Mouse (Mus musculus): ENCODE results near the gene Spats2. TPM values are rescaled to one million over a fixed set of nuclear protein-coding genes. Genes with fewer than 3 reads are reported as not detected.

Spats2 gene
- total RNA-seq, 2 experiments from 2014 or later, result 15.3 to 17.7 TPM

DNA sequence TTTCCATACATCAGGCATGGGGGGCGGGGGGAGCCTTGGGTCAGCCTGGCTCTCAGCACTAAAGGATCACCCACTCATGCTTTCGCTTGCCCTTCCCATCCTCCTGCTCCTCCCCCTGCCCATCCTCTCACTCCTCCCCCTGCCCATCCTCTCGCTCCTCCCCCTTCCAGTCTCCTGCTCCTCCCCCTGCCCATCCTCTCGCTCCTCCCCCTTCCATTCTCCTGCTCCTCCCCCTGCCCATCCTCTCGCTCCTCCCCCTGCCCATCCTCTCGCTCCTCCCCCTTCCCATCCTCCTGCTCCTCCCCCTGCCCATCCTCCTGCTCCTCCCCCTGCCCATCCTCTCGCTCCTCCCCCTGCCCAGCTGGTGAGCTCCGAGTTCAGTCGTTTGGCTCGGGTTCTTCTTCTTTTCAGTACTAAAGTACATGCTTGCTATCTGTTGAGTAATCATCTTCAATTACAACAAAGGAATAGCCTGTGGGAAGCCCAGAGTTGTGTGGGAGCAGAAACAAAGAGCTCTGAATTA is 134.1 kb downstream of the Spats2 start:
- peak; percentile 84 to 87 for DNase-seq

DNA sequence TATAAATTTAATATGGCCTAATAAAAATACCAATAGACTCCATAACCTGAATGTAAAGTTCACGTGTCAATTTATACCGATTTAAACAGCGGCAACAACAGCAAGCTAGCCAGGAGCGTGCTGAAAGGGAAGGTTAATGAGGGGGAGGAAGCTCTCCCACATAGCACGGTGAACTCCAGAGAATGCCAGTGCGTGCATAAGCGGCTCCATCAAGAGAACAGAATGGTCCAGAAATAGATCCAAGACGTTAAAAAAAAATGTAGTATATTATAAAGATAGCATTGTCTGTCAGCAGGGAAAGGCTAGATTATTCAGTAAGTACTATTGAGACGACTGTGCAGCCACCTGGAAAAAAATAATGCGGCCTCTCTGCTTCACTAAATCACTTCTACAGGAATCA is 137.0 kb downstream of the Spats2 start:
- no peak for DNase-seq

Small RNA genes lying within 50 kb of the gene (microRNA-seq; reads per million reads assigned to microRNA genes)
- gene Mir6960, result not detected

Other genes starting within 250 kb of the Spats2 start
- gene Rhebl1, start 231.4 kb upstream of the Spats2 start, total RNA-seq (2021), result 1 to 10 TPM; 2.2 to 2.9 TPM
- 1 to 10 TPM; 2.2 to 3.0 TPM for gene Dhh, start 227.4 kb upstream of the Spats2 start, total RNA-seq (2021)
- 10 to 100 TPM; 14.0 to 15.5 TPM for gene Lmbr1l, start 207.7 kb upstream of the Spats2 start, total RNA-seq (2021)
- gene Tuba1b, start 191.4 kb upstream of the Spats2 start, total RNA-seq (2021), result 100 to 1,000 TPM; 252 to 276 TPM
- not detected for gene Gm49450, start 172.4 kb upstream of the Spats2 start, total RNA-seq (2021)
- gene Tuba1a, start 172.2 kb upstream of the Spats2 start, total RNA-seq (2021), result 100 to 1,000 TPM in 1 of 2 experiments, 10 to 100 TPM in 1; 87.9 to 123 TPM
- gene Tuba1c, start 96.0 kb upstream of the Spats2 start, total RNA-seq (2021), result 100 to 1,000 TPM; 272 to 276 TPM
- 1 to 10 TPM; 1.3 to 3.4 TPM for gene Prph, start 70.7 kb upstream of the Spats2 start, total RNA-seq (2021)
- 1 to 10 TPM; 1.1 to 1.6 TPM for gene Troap, start 51.3 kb upstream of the Spats2 start, total RNA-seq (2021)
- not detected for gene C1ql4, start 38.1 kb upstream of the Spats2 start, total RNA-seq (2021)
- gene Dnajc22, start 32.7 kb upstream of the Spats2 start, total RNA-seq (2021), result 1 to 10 TPM; 1.6 to 3.4 TPM
- 1 to 10 TPM in 1 of 2 experiments, under 1 TPM in 1; 0.40 to 1.2 TPM for gene Kcnh3, start 98.9 kb downstream of the Spats2 start, total RNA-seq (2021)
- 10 to 100 TPM; 37.8 to 48.2 TPM for gene Mcrs1, start 126.0 kb downstream of the Spats2 start, total RNA-seq (2021)
- gene Prpf40b, start 169.2 kb downstream of the Spats2 start, total RNA-seq (2021), result 10 to 100 TPM; 38.0 to 49.6 TPM
- gene Fam186b, start 170.0 kb downstream of the Spats2 start, total RNA-seq (2021), result 1 to 10 TPM; 3.0 to 3.5 TPM
- 10 to 100 TPM; 17.3 to 22.1 TPM for gene Fmnl3, start 244.6 kb downstream of the Spats2 start, total RNA-seq (2021)

Measured in adrenal gland, postnatal 36 days (tissue).